Mouse (Mus musculus): ENCODE data around the gene Ccpg1. TPM values are rescaled to one million over a fixed set of nuclear protein-coding genes. Genes with fewer than 3 reads are reported as not detected.
A peak's percentile ranks its signal among the peaks of the same experiment; 100 is the strongest.

Ccpg1 gene
- total and polyA plus RNA-seq, 3 experiments = 15.5 to 108 (median 86.5) TPM

DNA sequence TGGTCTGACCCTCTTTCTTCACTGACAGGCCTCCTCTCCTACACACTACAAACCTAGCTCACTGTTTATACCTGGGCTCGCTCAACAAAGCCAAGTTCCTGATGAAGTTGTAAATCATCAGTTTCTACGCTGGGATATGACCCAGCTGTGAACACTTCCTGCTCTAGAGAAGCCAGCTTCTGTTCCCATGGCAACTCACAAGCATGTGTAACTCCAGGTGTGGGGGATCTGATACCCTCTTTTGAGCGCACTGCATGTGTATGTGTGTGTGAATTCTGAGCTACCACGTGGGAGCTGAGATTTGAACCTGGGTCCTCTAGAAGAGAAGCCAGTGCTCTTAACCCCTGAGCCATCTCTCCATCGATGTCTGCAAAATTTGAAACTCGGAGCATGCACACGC, 35.7 kb upstream of the Ccpg1 start:
- Histone ChIP-seq H3K9ac (ENCODE audit: low read depth, low read length) (no peak overlapping the region), H3K27ac (no peak overlapping the region), H3K4me3 (no peak overlapping the region), H3K4me1 (ENCODE audit: control insufficient read depth, insufficient read depth, low read length) (no peaks in the 10 kb centered on the region), H3K79me2 (replicated peaks; ENCODE audit: control insufficient read depth, insufficient read depth, low read length) (no peaks in the 10 kb centered on the region), H3K27me3 (ENCODE audit: control insufficient read depth, insufficient read depth, low read length) (0 out of 2 replicates have a peak, but pooled peaks cover 1% of the 10 kb centered on the region), H3K36me3 (ENCODE audit: control insufficient read depth, insufficient read depth, low read length) (no peaks in the 10 kb centered on the region)
- intact Hi-C loops (cut with DNase I) = no loop called here
- TF ChIP-seq EP300 (IDR thresholded peaks at IDR 0.05; ENCODE audit: insufficient read depth, low read depth, low read length) (no peak), CTCF (IDR thresholded peaks at IDR 0.05) (no peak), POLR2A (IDR thresholded peaks at IDR 0.05; ENCODE audit: insufficient read depth, low read depth, low read length) (no peak)
- 77% methylated on average over 7 of the region's 7 CpGs for WGBS
- no peak for DNase-seq

DNA sequence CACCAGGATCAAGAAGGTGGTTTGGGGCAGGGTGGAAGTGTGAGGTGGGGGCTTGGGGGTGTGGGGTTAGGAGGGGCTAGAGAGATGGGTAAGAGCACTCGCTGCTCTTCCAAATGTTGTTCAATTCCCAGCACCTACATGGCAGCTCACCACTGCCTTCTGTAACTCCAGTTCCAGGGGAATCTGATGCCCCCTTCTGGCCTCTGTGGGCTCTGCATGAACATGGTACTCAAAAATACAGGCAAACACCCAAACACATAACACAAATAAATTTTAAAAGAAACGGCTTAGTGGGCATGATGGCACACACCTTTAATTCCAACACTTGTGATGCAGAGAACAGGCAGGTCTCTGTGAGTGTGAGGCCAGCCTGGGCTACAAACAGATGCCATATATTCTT, 30.5 kb upstream of the Ccpg1 start:
- H3K27ac ChIP-seq = no peak overlapping the region
- TF ChIP-seq EP300 (IDR thresholded peaks at IDR 0.05; ENCODE audit: insufficient read depth, low read depth, low read length) (no peak), CTCF (IDR thresholded peaks at IDR 0.05) (peak; percentile 53)
- H3K79me2 ChIP-seq (replicated peaks; ENCODE audit: control insufficient read depth, insufficient read depth, low read length) = no peaks in the 10 kb centered on the region
- H3K36me3 ChIP-seq (ENCODE audit: control insufficient read depth, insufficient read depth, low read length) = no peaks in the 10 kb centered on the region
- no peaks in the 10 kb centered on the region for H3K27me3 ChIP-seq (ENCODE audit: control insufficient read depth, insufficient read depth, low read length)
- intact Hi-C loops (cut with DNase I) = loop anchor here (5.0 kb wide), 1 partner anchor 62 kb away; no protein-coding TSS in a partner anchor
- H3K4me1 ChIP-seq (ENCODE audit: control insufficient read depth, insufficient read depth, low read length) = no peaks in the 10 kb centered on the region
- 52% methylated on average over 2 of the region's 2 CpGs for WGBS
- H3K9ac ChIP-seq (ENCODE audit: low read depth, low read length) = no peak overlapping the region
- no peak overlapping the region for H3K4me3 ChIP-seq
- no peak for DNase-seq

DNA sequence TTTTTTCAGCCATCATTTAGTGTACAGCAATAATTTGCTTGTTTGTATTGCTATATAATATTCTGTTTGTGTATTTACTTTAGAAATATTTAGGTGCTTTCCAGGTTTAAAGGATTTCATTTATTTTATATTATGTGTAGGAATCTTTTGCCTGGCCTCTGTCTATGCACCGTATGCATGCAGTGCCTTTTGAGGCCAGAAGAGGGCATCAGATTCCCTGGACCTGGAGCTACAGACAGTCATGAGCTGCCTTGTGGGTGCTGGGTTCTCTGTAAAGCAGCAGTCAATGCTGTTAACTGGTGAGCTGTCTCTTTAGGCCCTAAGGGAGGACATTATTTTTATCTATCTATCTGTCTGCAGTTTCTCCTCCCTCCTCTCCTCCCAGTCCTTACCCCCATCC, 29.7 kb upstream of the Ccpg1 start:
- DNase-seq = peak; percentile 21 to 45

DNA sequence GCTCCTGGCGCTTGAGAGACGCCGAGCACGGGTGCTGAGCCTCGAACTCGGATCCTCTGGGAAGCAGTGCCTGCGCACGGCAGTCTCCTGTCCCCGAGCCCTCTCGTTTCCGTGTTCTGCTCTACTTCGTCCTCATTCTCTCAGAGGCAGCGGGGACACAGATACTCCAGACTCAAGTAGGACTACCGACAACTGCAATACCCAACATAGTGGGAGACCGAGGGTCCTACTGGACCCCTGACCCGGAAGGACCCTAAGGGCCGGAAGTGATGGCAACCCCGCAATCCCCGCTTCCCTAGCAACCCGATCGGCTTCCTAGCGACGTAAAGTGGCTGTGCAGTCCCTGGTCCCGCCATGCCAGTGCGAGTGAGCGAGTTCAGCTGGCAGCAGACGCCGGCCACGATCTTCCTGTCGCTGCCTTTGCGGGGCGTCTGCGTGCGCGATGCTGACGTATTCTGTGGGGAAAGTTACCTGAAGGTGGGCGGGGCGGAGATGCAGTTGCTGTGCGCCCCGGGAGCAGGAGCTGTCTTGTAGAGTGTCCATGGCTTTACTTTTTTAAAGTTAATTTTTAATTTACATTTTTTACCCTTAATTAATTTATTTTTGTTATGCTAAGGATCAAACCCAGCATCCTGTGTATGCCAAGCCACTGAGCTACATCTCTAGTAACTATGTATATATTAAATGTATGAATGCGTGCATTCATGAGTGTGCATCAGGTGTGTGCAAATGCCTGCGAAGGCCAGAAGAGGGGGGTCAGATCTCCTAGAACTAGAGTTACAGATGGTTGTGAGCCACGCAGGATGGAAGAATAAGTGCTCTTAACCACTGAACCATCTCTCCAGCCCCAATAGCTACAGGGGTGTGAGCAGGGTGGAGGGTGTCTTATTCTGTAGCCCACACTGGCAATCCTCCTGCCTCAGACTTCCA, 26.4 kb upstream of the Ccpg1 start, which contains the start of the genes Dyx1c1 and Gm44503:
TSS of gene Dyx1c1 (plus strand) at position 265 of the 930 bp plus-strand sequence.
TSS of gene Gm44503 (plus strand) at position 332 of the 930 bp plus-strand sequence.
- Histone ChIP-seq H3K9ac (ENCODE audit: low read depth, low read length) (peak within 1 kb of the TSS; percentile 68), H3K27ac (peak within 1 kb of the TSS; percentile 48), H3K4me1 (ENCODE audit: control insufficient read depth, insufficient read depth, low read length) (no peaks in the 10 kb centered on the region), H3K4me3 (peak within 1 kb of the TSS; percentile 62), H3K79me2 (replicated peaks; ENCODE audit: control insufficient read depth, insufficient read depth, low read length) (no peaks in the 10 kb centered on the region), H3K36me3 (ENCODE audit: control insufficient read depth, insufficient read depth, low read length) (no peaks in the 10 kb centered on the region), H3K27me3 (ENCODE audit: control insufficient read depth, insufficient read depth, low read length) (no peaks in the 10 kb centered on the region)
- intact Hi-C loops (cut with DNase I) = no loop called here
- DNase-seq = peak; percentile 73 to 77
- TF ChIP-seq EP300 (IDR thresholded peaks at IDR 0.05; ENCODE audit: insufficient read depth, low read depth, low read length) = no peak
- TF ChIP-seq POLR2A (IDR thresholded peaks at IDR 0.05; ENCODE audit: insufficient read depth, low read depth, low read length) = peak; percentile 58
- 0 out of 2 replicates have a peak, but pooled peaks have one; percentile 14 for TF ChIP-seq CTCF (IDR thresholded peaks at IDR 0.05)
- WGBS = 2% methylated on average over 43 of the region's 43 CpGs

More for the DNA sequence above, 29.7 kb upstream of the Ccpg1 start:
- Histone ChIP-seq H3K9ac (ENCODE audit: low read depth, low read length) (no peak overlapping the region), H3K4me3 (no peak overlapping the region), H3K79me2 (replicated peaks; ENCODE audit: control insufficient read depth, insufficient read depth, low read length) (no peaks in the 10 kb centered on the region), H3K27me3 (ENCODE audit: control insufficient read depth, insufficient read depth, low read length) (no peaks in the 10 kb centered on the region), H3K27ac (no peak overlapping the region), H3K36me3 (ENCODE audit: control insufficient read depth, insufficient read depth, low read length) (no peaks in the 10 kb centered on the region), H3K4me1 (ENCODE audit: control insufficient read depth, insufficient read depth, low read length) (no peaks in the 10 kb centered on the region)
- intact Hi-C loops (cut with DNase I) = no loop called here
- TF ChIP-seq EP300 (IDR thresholded peaks at IDR 0.05; ENCODE audit: insufficient read depth, low read depth, low read length) (no peak), CTCF (IDR thresholded peaks at IDR 0.05) (peak; percentile 84)
- 19% methylated on average over 1 of the region's 1 CpGs for WGBS

DNA sequence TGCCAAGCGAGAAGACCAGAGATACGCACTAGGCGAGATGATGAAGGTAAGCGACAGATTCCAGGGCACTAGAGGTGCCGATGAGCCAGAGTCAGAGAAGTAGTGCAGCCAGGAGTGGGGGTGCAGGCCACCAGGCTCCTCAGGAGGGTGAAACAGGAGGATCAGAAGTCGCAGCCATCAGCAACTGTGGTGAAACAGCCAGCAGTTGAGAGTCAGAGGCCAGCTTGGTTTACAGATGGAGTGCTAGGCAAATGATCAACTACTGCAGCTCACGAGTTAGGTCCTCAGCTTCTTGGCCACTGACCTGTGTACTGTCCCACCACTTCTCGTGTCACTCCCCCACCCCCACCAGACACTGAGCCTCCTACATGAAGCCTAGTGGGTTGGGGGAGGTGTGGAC, 23.9 kb upstream of the Ccpg1 start:
- H3K36me3 ChIP-seq (ENCODE audit: control insufficient read depth, insufficient read depth, low read length) = no peaks in the 10 kb centered on the region
- no peak for DNase-seq
- no peak overlapping the region for H3K27ac ChIP-seq
- 66% methylated on average over 8 of the region's 8 CpGs for WGBS
- no peaks in the 10 kb centered on the region for H3K4me1 ChIP-seq (ENCODE audit: control insufficient read depth, insufficient read depth, low read length)
- no peaks in the 10 kb centered on the region for H3K27me3 ChIP-seq (ENCODE audit: control insufficient read depth, insufficient read depth, low read length)
- no peak overlapping the region for H3K9ac ChIP-seq (ENCODE audit: low read depth, low read length)
- TF ChIP-seq CTCF (IDR thresholded peaks at IDR 0.05) (no peak), EP300 (IDR thresholded peaks at IDR 0.05; ENCODE audit: insufficient read depth, low read depth, low read length) (no peak), POLR2A (IDR thresholded peaks at IDR 0.05; ENCODE audit: insufficient read depth, low read depth, low read length) (no peak)
- no peak overlapping the region for H3K4me3 ChIP-seq
- intact Hi-C loops (cut with DNase I) = no loop called here
- H3K79me2 ChIP-seq (replicated peaks; ENCODE audit: control insufficient read depth, insufficient read depth, low read length) = no peaks in the 10 kb centered on the region

DNA sequence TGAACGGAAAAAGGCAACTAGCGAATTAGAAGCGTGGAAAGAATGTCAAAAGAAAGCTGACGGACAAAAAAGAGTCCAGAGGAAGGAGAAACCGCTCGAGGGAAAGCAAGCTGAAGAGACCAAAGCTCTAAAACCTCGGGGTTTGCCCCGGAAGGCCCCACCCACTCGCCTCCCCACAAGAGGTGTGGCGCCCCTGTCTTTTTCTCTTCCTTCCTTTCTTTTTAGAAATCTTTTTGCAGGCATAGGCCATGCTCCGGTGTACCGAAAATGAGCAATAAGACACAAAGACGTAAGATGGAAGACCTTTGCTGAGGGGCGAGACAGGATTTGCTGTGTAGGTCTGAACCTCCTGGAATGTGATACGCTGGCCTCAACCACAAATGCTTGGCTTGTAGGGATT, 23.3 kb upstream of the Ccpg1 start:
- Histone ChIP-seq H3K9ac (ENCODE audit: low read depth, low read length) (no peak overlapping the region), H3K36me3 (ENCODE audit: control insufficient read depth, insufficient read depth, low read length) (no peaks in the 10 kb centered on the region), H3K27ac (no peak overlapping the region), H3K4me3 (no peak overlapping the region), H3K27me3 (ENCODE audit: control insufficient read depth, insufficient read depth, low read length) (no peaks in the 10 kb centered on the region), H3K4me1 (ENCODE audit: control insufficient read depth, insufficient read depth, low read length) (no peaks in the 10 kb centered on the region), H3K79me2 (replicated peaks; ENCODE audit: control insufficient read depth, insufficient read depth, low read length) (no peaks in the 10 kb centered on the region)
- TF ChIP-seq POLR2A (IDR thresholded peaks at IDR 0.05; ENCODE audit: insufficient read depth, low read depth, low read length) (no peak), EP300 (IDR thresholded peaks at IDR 0.05; ENCODE audit: insufficient read depth, low read depth, low read length) (no peak), CTCF (IDR thresholded peaks at IDR 0.05) (no peak)
- 68% methylated on average over 15 of the region's 15 CpGs for WGBS
- intact Hi-C loops (cut with DNase I) = no loop called here
- peak in 1 of 2 experiments; percentile 33 for DNase-seq

Measured in heart, adult 2 months (tissue).